Mouse (Mus musculus) thymus, adult 2 months (tissue): ENCODE results near the gene Adam8.

ENCODE experiments used
- CTCF ChIP-seq: fragments of 200-500 bp; IDR thresholded peaks from 2 replicates; pipeline ENCODE4 v1.5.1; 2012; ENCODE audit warnings: mild to moderate bottlenecking, control low read depth, low read length, moderate library complexity, borderline replicate concordance; ENCODE audit not compliant: control insufficient read depth, poor library complexity, insufficient read depth; ENCODE audit errors: extremely low read depth
- POLR2A ChIP-seq: fragments of 200-500 bp; IDR thresholded peaks from 2 replicates; pipeline ENCODE4 v1.6.1; 2012; ENCODE audit warnings: mild to moderate bottlenecking, low read length, control low read depth, moderate library complexity; ENCODE audit not compliant: control insufficient read depth, poor library complexity, insufficient read depth; ENCODE audit errors: extremely low read depth

DNA sequence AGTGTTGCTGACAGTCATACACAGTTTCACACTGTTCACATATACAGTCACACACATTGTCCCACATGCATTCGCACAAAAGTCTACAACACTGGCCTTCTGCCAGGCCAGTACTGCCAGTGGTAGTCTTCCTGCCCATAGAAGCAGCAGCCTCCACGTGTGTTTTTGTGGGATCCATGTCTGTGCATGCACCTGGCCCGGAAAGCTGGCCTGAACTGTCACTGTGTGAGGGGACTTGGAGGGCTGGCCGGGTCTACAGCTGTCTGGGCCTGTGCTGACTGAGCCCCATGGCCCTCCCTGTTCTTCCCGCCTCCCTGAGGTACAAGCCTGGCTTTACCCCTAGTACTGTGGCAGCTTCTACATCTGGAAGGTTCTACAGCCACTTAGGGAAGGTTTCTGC, 21.4 kb downstream of the Adam8 start:
- TF ChIP-seq CTCF, result no peak
- no peak for TF ChIP-seq POLR2A
